In genomic region chr3:87885281-87886003, GRCm38 (mm10) we compare ENCODE assay signal across 1 mouse cellular context.
A peak's percentile ranks its signal among the peaks of the same experiment; 100 is the strongest.
TF ChIP-seq lines count a peak whose summit lies in the region.

Gene Prcc (minus strand): TSS chr3:87885608.

TF ChIP-seq in MEL, 35 proteins besides CTCF, POLR2A, EP300 and RAD21 (continued from another document):
- TF ChIP-seq MAX (IDR thresholded peaks at IDR 0.05; ENCODE audit: low read length) (no peak), HCFC1 (IDR thresholded peaks at IDR 0.05; ENCODE audit: low read depth, low read length) (peak; percentile 98), ETS1 (IDR thresholded peaks at IDR 0.05; ENCODE audit: low read depth, low read length) (no peak; the same call in 1 of the 2 replicates), CHD1 (IDR thresholded peaks at IDR 0.05; ENCODE audit: low read depth, low read length) (no peak), UBTF (IDR thresholded peaks at IDR 0.05; ENCODE audit: borderline replicate concordance, insufficient read depth, low read depth, low read length) (peak; percentile 99)
